Mouse (Mus musculus): Measurements from ENCODE around the gene Btbd35f9.
"Not testable (repeated sequence)": the region's sequence is repeated elsewhere in the genome, so short reads cannot be mapped to it uniquely, and the experiment has no call there.

Btbd35f9 gene

GRCm38 (mm10) chrX:34161399-34161798, at the start of gene Btbd35f9:
Gene Btbd35f9, minus strand, starts transcription at chrX:34161499.
- DNase-seq (ENCODE audit: low read depth, low spot score): not testable (repeated sequence)

All from skeletal muscle tissue, adult 2 months (tissue).